Mouse (Mus musculus) monocyte, adult 59 days (primary cell): Measurements from ENCODE around the gene Scn2a. TPM values are rescaled to one million over a fixed set of nuclear protein-coding genes. Genes with fewer than 3 reads are reported as not detected.

ENCODE experiments used
- total RNA-seq, 2 experiments: library from RNA; stranded (reverse); gene quantifications; one replicate each; pipeline ENCODE4 v1.2.4; 2023

The Scn2a gene
- total RNA-seq, result not detected

DNA sequence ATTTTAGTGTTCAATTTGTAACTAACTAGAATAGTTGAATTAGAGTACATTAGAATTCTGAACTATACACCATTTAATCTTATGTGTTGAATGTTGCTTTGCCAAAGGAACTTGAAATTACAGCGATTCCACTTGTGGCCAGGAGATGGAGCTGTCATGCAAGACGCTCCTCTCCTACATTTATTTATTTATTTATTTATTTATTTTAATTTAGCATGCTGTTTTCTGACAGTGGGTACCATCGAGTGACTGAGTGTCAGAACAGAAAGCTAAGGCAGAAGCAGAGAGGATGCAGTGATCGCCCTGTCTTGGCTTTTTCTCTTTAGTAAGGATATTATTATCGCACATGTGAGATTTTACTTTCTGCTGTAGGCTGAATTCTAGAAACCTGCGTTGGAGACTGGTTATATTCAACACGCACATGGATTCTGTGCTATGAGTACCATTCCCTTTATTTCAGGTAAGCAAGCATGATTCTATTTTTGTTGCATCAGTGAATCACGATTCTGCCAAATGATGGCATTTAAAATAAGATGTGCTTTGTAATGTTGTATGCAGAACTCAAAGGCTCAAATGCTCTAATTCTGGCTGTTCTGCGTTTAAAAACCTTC, at the start of gene Scn2a:
Scn2a (plus strand) TSS at position 216 of the 611 bp plus-strand sequence.

Other genes starting within 250 kb of the Scn2a start
- not detected for gene Scn3a, start 53.1 kb upstream of the Scn2a start, total RNA-seq
- gene Csrnp3, start 225.0 kb downstream of the Scn2a start, total RNA-seq, result not detected